Mouse (Mus musculus): ENCODE measurements around the gene Slc6a17.

Slc6a17 gene

GRCm38 (mm10) chr3:107517631-107518108 is at the start of gene Slc6a17:
TSS of gene Slc6a17 (minus strand) at chr3:107518018.
- no peak for DNase-seq

- no peak for DNase-seq
Observed at GRCm38 (mm10) chr3:107565331-107565730, 47.5 kb upstream of the Slc6a17 start.

- DNase-seq: no peak
Observed at GRCm38 (mm10) chr3:107563880-107564279, 46.1 kb upstream of the Slc6a17 start.

- DNase-seq: no peak
Observed at GRCm38 (mm10) chr3:107562591-107562990, 44.8 kb upstream of the Slc6a17 start.

GRCm38 (mm10) chr3:107562104-107562503 is 44.3 kb upstream of the Slc6a17 start:
- no peak for DNase-seq

- peak; percentile 32 to 50 for DNase-seq
Observed at GRCm38 (mm10) chr3:107559183-107559582, 41.4 kb upstream of the Slc6a17 start.

- no peak for DNase-seq
Observed at GRCm38 (mm10) chr3:107558740-107559139, 40.9 kb upstream of the Slc6a17 start.

GRCm38 (mm10) chr3:107554842-107555241 is 37.0 kb upstream of the Slc6a17 start, which contains the start of gene Ubl4b:
TSS of gene Ubl4b (minus strand) at chr3:107555073.
- no peak for DNase-seq

GRCm38 (mm10) chr3:107550409-107551049 is 32.7 kb upstream of the Slc6a17 start:
- peak; percentile 9 to 21 for DNase-seq

GRCm38 (mm10) chr3:107546956-107547355 is 29.1 kb upstream of the Slc6a17 start:
- no peak for DNase-seq

- no peak for DNase-seq
Observed at GRCm38 (mm10) chr3:107545716-107546412, 28.0 kb upstream of the Slc6a17 start.

- no peak for DNase-seq
Observed at GRCm38 (mm10) chr3:107545278-107545677, 27.5 kb upstream of the Slc6a17 start.

- no peak for DNase-seq
Observed at GRCm38 (mm10) chr3:107543158-107544080, 25.6 kb upstream of the Slc6a17 start.

- no peak for DNase-seq
Observed at GRCm38 (mm10) chr3:107542584-107542983, 24.8 kb upstream of the Slc6a17 start.

- no peak for DNase-seq
Observed at GRCm38 (mm10) chr3:107537504-107537889, 19.7 kb upstream of the Slc6a17 start.

- no peak for DNase-seq
Observed at GRCm38 (mm10) chr3:107536810-107537503, 19.1 kb upstream of the Slc6a17 start.

GRCm38 (mm10) chr3:107534951-107535350 is 17.1 kb upstream of the Slc6a17 start:
- DNase-seq: no peak

- DNase-seq: no peak
Observed at GRCm38 (mm10) chr3:107533532-107533931, 15.7 kb upstream of the Slc6a17 start.

- no peak for DNase-seq
Observed at GRCm38 (mm10) chr3:107530581-107530980, 12.8 kb upstream of the Slc6a17 start.

GRCm38 (mm10) chr3:107529182-107529581 is 11.4 kb upstream of the Slc6a17 start:
- DNase-seq: no peak

- DNase-seq: no peak
Observed at GRCm38 (mm10) chr3:107528401-107529118, 10.7 kb upstream of the Slc6a17 start.

- no peak for DNase-seq
Observed at GRCm38 (mm10) chr3:107524547-107524946, 6.7 kb upstream of the Slc6a17 start.
